Mouse (Mus musculus) heart, adult 2 months (tissue): Measurements from ENCODE around the gene Sidt2. TPM values are rescaled to one million over a fixed set of nuclear protein-coding genes. Genes with fewer than 3 reads are reported as not detected.

ENCODE experiments used
- DNase-seq, 2 experiments: peaks; one replicate each; pipeline ENCODE4 v3.0.0; 2021
- H3K27ac ChIP-seq: fragments of 200-600 bp; 2 replicates; pipeline ENCODE4 v1.8.1; 2022
- H3K27me3 ChIP-seq: fragments of 200-500 bp; 2 replicates; pipeline ENCODE4 v1.6.1; 2012; ENCODE audit warnings: mild to moderate bottlenecking, low read length, inconsistent platforms, mixed read lengths; ENCODE audit not compliant: control insufficient read depth, insufficient read depth
- H3K36me3 ChIP-seq: fragments of 200-500 bp; 2 replicates; pipeline ENCODE4 v1.6.1; 2012; ENCODE audit warnings: low read length, inconsistent platforms; ENCODE audit not compliant: control insufficient read depth, insufficient read depth
- H3K4me1 ChIP-seq: fragments of 200-500 bp; 2 replicates; pipeline ENCODE4 v1.6.1; 2011; ENCODE audit warnings: low read length; ENCODE audit not compliant: control insufficient read depth, insufficient read depth
- H3K4me3 ChIP-seq: fragments of 200-600 bp; 2 replicates; pipeline ENCODE4 v1.8.1; 2022
- H3K79me2 ChIP-seq: fragments of 200-500 bp; replicated peaks from 2 replicates; pipeline ENCODE4 v1.6.1; 2012; ENCODE audit warnings: mild to moderate bottlenecking, inconsistent platforms, low read length, moderate library complexity, mixed read lengths; ENCODE audit not compliant: control insufficient read depth, insufficient read depth
- H3K9ac ChIP-seq: fragments of 200-500 bp; 2 replicates; pipeline ENCODE4 v1.6.1; 2012; ENCODE audit warnings: low read depth, mild to moderate bottlenecking, control low read depth, inconsistent platforms, low read length, mixed read lengths
- CTCF ChIP-seq: fragments of 200-600 bp; IDR thresholded peaks from 2 replicates; pipeline ENCODE4 v1.8.1; 2022; ENCODE audit warnings: antibody characterized with exemption, mild to moderate bottlenecking, moderate library complexity
- EP300 ChIP-seq: fragments of 200-500 bp; IDR thresholded peaks from 2 replicates; pipeline ENCODE4 v1.6.1; 2011; ENCODE audit warnings: low read depth, low read length, control low read depth; ENCODE audit not compliant: insufficient read depth
- POLR2A ChIP-seq: fragments of 200-500 bp; IDR thresholded peaks from 2 replicates; pipeline ENCODE4 v1.6.1; 2011; ENCODE audit warnings: mild to moderate bottlenecking, low read depth, low read length, control low read depth; ENCODE audit not compliant: insufficient read depth
- WGBS: fragments of 180-500 bp; shearing (Covaris S2); methylation state at CpG from one replicate; pipeline ENCODE4 v1.1.7; 2018; 5-methylcytosine and 5-hydroxymethylcytosine counted together
- intact Hi-C: fragments of 180-260 bp; cut with DNase I; formaldehyde crosslinking; loops from one replicate; pipeline ENCODE4 v1.15.1; 2025
- polyA plus RNA-seq: library from polyadenylated mRNA; depleted of rRNA; stranded (reverse); fragments of >200 nt; gene quantifications from 2 replicates; pipeline ENCODE4 v1.2.3, GENCODE M21; 2012
- total RNA-seq, 2 experiments: library from RNA; stranded (reverse); gene quantifications; 2 replicates each; pipeline ENCODE4 v1.2.3; 2021

Gene Sidt2
- total and polyA plus RNA-seq, 3 experiments = 71.6 to 216 (median 81.7) TPM

- H3K36me3 ChIP-seq = no peaks in the 10 kb centered on the region; the same call in 1 of the 2 replicates
- peak overlapping the region; percentile 95 for H3K27ac ChIP-seq
- 28% methylated on average over 13 of the region's 13 CpGs for WGBS
- peaks cover 2% of the 10 kb centered on the region; the same call in 1 of the 2 replicates for H3K79me2 ChIP-seq
- intact Hi-C loops = no loop called here
- H3K4me3 ChIP-seq = peak overlapping the region; percentile 72
- no peaks in the 10 kb centered on the region for H3K27me3 ChIP-seq
- peak in 1 of 2 experiments; percentile 51 for DNase-seq
- no peak for TF ChIP-seq CTCF
- TF ChIP-seq EP300 = no peak
- TF ChIP-seq POLR2A = no peak
- peak overlapping the region; percentile 97 for H3K9ac ChIP-seq
- peaks cover 6% of the 10 kb centered on the region for H3K4me1 ChIP-seq
These were observed 1.4 kb downstream of the Sidt2 start for GRCm38 (mm10) chr9:45953511-45954293.

GRCm38 (mm10) chr9:45952890-45953289 is 2.2 kb downstream of the Sidt2 start:
- WGBS = 80% methylated on average over 7 of the region's 7 CpGs
- no peak for DNase-seq
- H3K36me3 ChIP-seq = no peaks in the 10 kb centered on the region
- peaks cover 5% of the 10 kb centered on the region for H3K4me1 ChIP-seq
- peak overlapping the region; percentile 95 for H3K27ac ChIP-seq
- H3K9ac ChIP-seq = no peak overlapping the region; the same call in 1 of the 2 replicates
- no peak for TF ChIP-seq POLR2A
- no peak for TF ChIP-seq CTCF
- no peak for TF ChIP-seq EP300
- intact Hi-C loops = no loop called here
- peaks cover 2% of the 10 kb centered on the region; the same call in 1 of the 2 replicates for H3K79me2 ChIP-seq
- no peaks in the 10 kb centered on the region for H3K27me3 ChIP-seq
- H3K4me3 ChIP-seq = no peak overlapping the region; the same call in 1 of the 2 replicates

- no peak overlapping the region for H3K27ac ChIP-seq
- H3K4me3 ChIP-seq = no peak overlapping the region
- peaks cover 2% of the 10 kb centered on the region; the same call in 1 of the 2 replicates for H3K79me2 ChIP-seq
- no peak overlapping the region for H3K9ac ChIP-seq
- H3K4me1 ChIP-seq = peaks cover 5% of the 10 kb centered on the region
- no peak for DNase-seq
- TF ChIP-seq EP300 (no peak), POLR2A (no peak), CTCF (no peak)
- 89% methylated on average over 4 of the region's 4 CpGs for WGBS
- H3K27me3 ChIP-seq = no peaks in the 10 kb centered on the region
- intact Hi-C loops = no loop called here
- no peaks in the 10 kb centered on the region for H3K36me3 ChIP-seq
These were observed 3.0 kb downstream of the Sidt2 start for GRCm38 (mm10) chr9:45952057-45952456.

- no peaks in the 10 kb centered on the region for H3K36me3 ChIP-seq
- no peak overlapping the region for H3K4me3 ChIP-seq
- no peaks in the 10 kb centered on the region for H3K4me1 ChIP-seq
- H3K79me2 ChIP-seq = peaks cover 2% of the 10 kb centered on the region; the same call in 1 of the 2 replicates
- DNase-seq = no peak
- H3K9ac ChIP-seq = no peak overlapping the region
- WGBS = 78% methylated on average over 10 of the region's 10 CpGs
- H3K27ac ChIP-seq = no peak overlapping the region
- H3K27me3 ChIP-seq = no peaks in the 10 kb centered on the region
- no peak for TF ChIP-seq POLR2A
- TF ChIP-seq CTCF = no peak
- no peak for TF ChIP-seq EP300
- intact Hi-C loops = no loop called here
These were observed 8.2 kb downstream of the Sidt2 start for GRCm38 (mm10) chr9:45946872-45947183.

- Histone ChIP-seq H3K27ac (no peak overlapping the region), H3K36me3 (no peaks in the 10 kb centered on the region), H3K79me2 (no peaks in the 10 kb centered on the region), H3K4me3 (no peak overlapping the region), H3K27me3 (no peaks in the 10 kb centered on the region), H3K4me1 (no peaks in the 10 kb centered on the region), H3K9ac (no peak overlapping the region)
- no peak for DNase-seq
- intact Hi-C loops = no loop called here
- 78% methylated on average over 16 of the region's 16 CpGs for WGBS
- no peak for TF ChIP-seq CTCF
- TF ChIP-seq EP300 = no peak
- no peak for TF ChIP-seq POLR2A
These were observed 8.7 kb downstream of the Sidt2 start for GRCm38 (mm10) chr9:45946182-45946871.

- WGBS = 83% methylated on average over 13 of the region's 13 CpGs
- TF ChIP-seq POLR2A = no peak
- TF ChIP-seq CTCF = no peak
- no peak for TF ChIP-seq EP300
- Histone ChIP-seq H3K36me3 (no peaks in the 10 kb centered on the region), H3K27me3 (no peaks in the 10 kb centered on the region), H3K4me3 (no peak overlapping the region), H3K9ac (no peak overlapping the region), H3K27ac (no peak overlapping the region), H3K79me2 (no peaks in the 10 kb centered on the region), H3K4me1 (no peaks in the 10 kb centered on the region)
- intact Hi-C loops = no loop called here
- no peak for DNase-seq
These were observed 9.3 kb downstream of the Sidt2 start for GRCm38 (mm10) chr9:45945721-45946120.
